Comparison of ENCODE assay signal across 17 mouse cellular contexts in genomic region chr6:83478217-83478616, GRCm38 (mm10). TPM values are rescaled to one million over a fixed set of nuclear protein-coding genes. Genes with fewer than 3 reads are reported as not detected.
DNase-seq lines count a peak whose midpoint lies in the region; ATAC-seq and TF ChIP-seq lines count a peak whose summit lies in the region.
"Had no signal": no experiment of that assay in that cellular context is flagged by ENCODE, and none has a peak within 500 bp of the region (broad histone marks: within the 10 kb centered on the region; RNA-seq: fewer than 3 reads in every experiment).

No protein-coding gene starts in this region.

- H3K4me1 ChIP-seq in spleen, adult 2 months (ENCODE audit: control insufficient read depth, insufficient read depth, insufficient read length) = peaks cover 50% of the 10 kb centered on the region
- H3K4me1 ChIP-seq: neural tube, embryonic 15.5 days had no signal

- TF ChIP-seq POLR2A in spleen, adult 2 months (IDR thresholded peaks at IDR 0.05; ENCODE audit: low read depth, low read length) = no peak

- peak; percentile 47 for DNase-seq in CD4-positive, CD25-positive, alpha-beta regulatory T cell, adult 2 months (ENCODE audit: low read depth, low spot score)
- DNase-seq in layer of hippocampus, adult 2 months (ENCODE audit: low spot score in 2 of 2) = no peak
- no peak for DNase-seq in layer of hippocampus, postnatal 14 days (ENCODE audit: low spot score in 2 of 2)
- no peak for DNase-seq in spleen, adult 2 months (ENCODE audit: low read depth in 1 of 2, low spot score in 2 of 2)
- no peak for DNase-seq in spleen, postnatal 36 days (ENCODE audit: low spot score in 2 of 2)
- no peak for DNase-seq in cerebellum, postnatal 4 days (ENCODE audit: low spot score in 2 of 2)
- DNase-seq in right cerebral cortex, postnatal 10 days (ENCODE audit: low spot score in 2 of 2) = no peak
- DNase-seq: cerebellum, adult 11-12 months; kidney, adult 8-10 months; liver, embryonic 13.5 days; right cerebral cortex, adult 18-20 months; thymus, postnatal 25 days had no signal

- ATAC-seq in CD4-positive, CD25-positive, alpha-beta regulatory T cell, adult 4 months = no peak
- ATAC-seq: forebrain, embryonic 16.5 days had no signal

- WGBS in spleen, adult 2 months = 52% methylated on average over 4 of the region's 4 CpGs

- no peak overlapping the region for H3K4me3 ChIP-seq in layer of hippocampus, adult 2 months
- H3K4me3 ChIP-seq in spleen, adult 2 months (ENCODE audit: extremely low read depth, insufficient read depth, insufficient read length) = no peak overlapping the region
- H3K4me3 ChIP-seq: hindbrain, embryonic 13.5 days; liver, embryonic 13.5 days; neural tube, embryonic 15.5 days had no signal

- peaks cover 4% of the 10 kb centered on the region; the same call in 1 of the 2 replicates for H3K36me3 ChIP-seq in spleen, adult 2 months (ENCODE audit: control insufficient read depth, insufficient read depth, low read length)

- H3K27me3 ChIP-seq in spleen, adult 2 months (ENCODE audit: control insufficient read depth, insufficient read depth, low read length) = no peaks in the 10 kb centered on the region
- H3K27me3 ChIP-seq: hindbrain, embryonic 13.5 days; liver, embryonic 13.5 days; neural tube, embryonic 15.5 days had no signal

- no peak overlapping the region for H3K27ac ChIP-seq in layer of hippocampus, adult 2 months
- H3K27ac ChIP-seq in spleen, adult 2 months (ENCODE audit: insufficient read depth, low read length) = peak overlapping the region; percentile 47
- H3K27ac ChIP-seq: hindbrain, embryonic 13.5 days; liver, embryonic 13.5 days; neural tube, embryonic 15.5 days had no signal

- TF ChIP-seq CTCF in layer of hippocampus, adult 2 months (conservative IDR thresholded peaks at IDR 0.05) = peak; percentile 66
- no peak for TF ChIP-seq CTCF in spleen, adult 2 months (IDR thresholded peaks at IDR 0.05; ENCODE audit: extremely low read depth, insufficient read depth, insufficient read length, insufficient replicate concordance)

RNA-seq across cellular contexts. Expression of gene Tet3, which starts 19.3 kb away (rescaled TPM):
- polyA plus RNA-seq in CD4-positive, CD25-positive, alpha-beta regulatory T cell, adult 4 months (2017; shearing (Covaris generic)) = 10 to 100 TPM; 18.5 to 20.8 TPM
- 10 to 100 TPM; 61.0 to 65.9 TPM for total RNA-seq in layer of hippocampus, adult 2 months (2021)
- total RNA-seq in layer of hippocampus, postnatal 14 days (2021) = 100 to 1,000 TPM in 1 of 2 experiments, 10 to 100 TPM in 1; 97.1 to 102 TPM
- polyA plus RNA-seq in spleen, adult 2 months (2012; rRNA removed) = 21.1 and 22.9 TPM in 2 replicates

RNA-seq across cellular contexts. Expression of gene Dguok, which starts 28.6 kb away (rescaled TPM):
- 10 to 100 TPM; 91.3 to 93.4 TPM for polyA plus RNA-seq in CD4-positive, CD25-positive, alpha-beta regulatory T cell, adult 4 months (2017; shearing (Covaris generic))
- total RNA-seq in layer of hippocampus, adult 2 months (2021) = 10 to 100 TPM; 36.8 to 38.6 TPM
- 10 to 100 TPM; 28.1 to 28.7 TPM for total RNA-seq in layer of hippocampus, postnatal 14 days (2021)
- 41.8 and 44.9 TPM in 2 replicates for polyA plus RNA-seq in spleen, adult 2 months (2012; rRNA removed)

RNA-seq across cellular contexts. Expression of gene Actg2, which starts 57.8 kb away (rescaled TPM):
- polyA plus RNA-seq in CD4-positive, CD25-positive, alpha-beta regulatory T cell, adult 4 months (2017; shearing (Covaris generic)) = 10 to 100 TPM; 21.8 to 33.3 TPM
- total RNA-seq in layer of hippocampus, adult 2 months (2021) = not detected
- total RNA-seq in layer of hippocampus, postnatal 14 days (2021) = under 1 TPM in 1 of 2 experiments, not detected in 1; 0.51 TPM
- polyA plus RNA-seq in spleen, adult 2 months (2012; rRNA removed) = 14.8 and 15.9 TPM in 2 replicates
- total RNA-seq: layer of hippocampus, adult 18-20 months had no signal
